In the genomic region with DNA sequence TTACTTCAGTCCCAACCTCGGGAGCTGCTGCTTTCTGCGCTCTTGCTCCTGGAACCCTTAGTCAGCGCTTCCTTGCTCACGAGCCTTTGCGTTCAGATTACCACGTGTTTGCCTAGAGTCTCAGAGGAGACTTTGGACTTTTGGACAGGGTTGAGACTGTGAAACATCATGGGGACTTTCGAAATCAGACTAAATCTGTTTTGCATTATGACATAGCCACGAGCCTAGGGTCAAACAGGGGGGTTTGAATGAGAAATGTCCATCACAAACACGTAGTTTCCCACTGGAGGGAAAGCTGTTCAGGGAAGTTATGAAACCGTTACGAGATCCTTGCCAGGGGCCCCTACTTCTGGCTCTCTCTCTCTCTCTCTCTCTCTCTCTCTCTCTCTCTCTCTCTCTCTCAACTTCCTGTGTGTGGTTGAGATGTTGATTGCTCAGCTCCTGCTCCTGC, we compare ENCODE assay signal across 12 mouse cellular contexts. TPM values are rescaled to one million over a fixed set of nuclear protein-coding genes. Genes with fewer than 3 reads are reported as not detected.
A peak's percentile ranks its signal among the peaks of the same experiment; 100 is the strongest.
DNase-seq lines count a peak whose midpoint lies in the region; ATAC-seq and TF ChIP-seq lines count a peak whose summit lies in the region.
"Had no signal": no experiment of that assay in that cellular context is flagged by ENCODE, and none has a peak within 500 bp of the region (broad histone marks: within the 10 kb centered on the region; RNA-seq: fewer than 3 reads in every experiment).

No protein-coding gene starts in this region.

- H3K36me3 ChIP-seq in kidney, adult 2 months (ENCODE audit: control insufficient read depth, insufficient read depth, low read length), result no peaks in the 10 kb centered on the region
- H3K36me3 ChIP-seq in kidney, embryonic 14.5 days (ENCODE audit: control insufficient read depth, insufficient read depth, low read length), result no peaks in the 10 kb centered on the region
- no peaks in the 10 kb centered on the region for H3K36me3 ChIP-seq in small intestine, adult 2 months (ENCODE audit: control insufficient read depth, insufficient read depth, low read length)
- H3K36me3 ChIP-seq: lung, embryonic 15.5 days; neural tube, embryonic 13.5 days had no signal

- H3K27me3 ChIP-seq in kidney, adult 2 months (replicated peaks; ENCODE audit: control insufficient read depth, insufficient read depth, low read length), result no peaks in the 10 kb centered on the region
- no peaks in the 10 kb centered on the region for H3K27me3 ChIP-seq in kidney, embryonic 14.5 days (ENCODE audit: control insufficient read depth, insufficient read depth, low read length)
- no peaks in the 10 kb centered on the region for H3K27me3 ChIP-seq in small intestine, adult 2 months (ENCODE audit: control insufficient read depth, insufficient read depth, low read length)
- H3K27me3 ChIP-seq: lung, embryonic 15.5 days; neural tube, embryonic 13.5 days had no signal

- peak; percentile 89 for DNase-seq in kidney, adult 2 months
- DNase-seq in kidney, postnatal 36 days, result peak; percentile 72 to 86
- DNase-seq in adrenal gland, postnatal 4 days (ENCODE audit: low spot score in 2 of 2), result no peak
- DNase-seq in testis, postnatal 10 days (ENCODE audit: low spot score), result no peak
- DNase-seq: gastrocnemius, postnatal 25 days had no signal

- H3K9ac ChIP-seq in kidney, embryonic 14.5 days (ENCODE audit: low read depth, low read length), result no peak overlapping the region
- H3K9ac ChIP-seq: lung, embryonic 15.5 days; neural tube, embryonic 13.5 days had no signal

- no peak for ATAC-seq in kidney, embryonic 14.5 days (ENCODE audit: low FRiP score, low TSS enrichment)
- ATAC-seq in frontal cortex, adult (ENCODE audit: low TSS enrichment), result no peak
- ATAC-seq: hindbrain, postnatal 0 days had no signal

- H3K4me2 ChIP-seq in kidney, embryonic 14.5 days (replicated peaks; ENCODE audit: low read depth, low read length), result no peak overlapping the region
- H3K4me2 ChIP-seq: lung, embryonic 15.5 days; neural tube, embryonic 13.5 days had no signal

- no peak overlapping the region for H3K4me3 ChIP-seq in kidney, adult 2 months (ENCODE audit: insufficient read depth, low read depth, low read length)
- H3K4me3 ChIP-seq in kidney, embryonic 14.5 days (ENCODE audit: low read length), result no peak overlapping the region
- peak overlapping the region; percentile 12; the same call in 1 of the 2 replicates for H3K4me3 ChIP-seq in brown adipose tissue, adult 24 weeks (ENCODE audit: insufficient read depth, low read depth, low read length)
- H3K4me3 ChIP-seq in small intestine, adult 2 months (ENCODE audit: low read depth, low read length), result peak overlapping the region; percentile 31
- H3K4me3 ChIP-seq: lung, embryonic 15.5 days; neural tube, embryonic 13.5 days had no signal

- H3K9me3 ChIP-seq in kidney, embryonic 14.5 days (ENCODE audit: control insufficient read depth, low read length), result no peaks in the 10 kb centered on the region
- H3K9me3 ChIP-seq: lung, embryonic 15.5 days; neural tube, embryonic 13.5 days had no signal

- WGBS in kidney, adult 2 months, result 39% methylated on average over 11 of the region's 11 CpGs
- WGBS in kidney, embryonic 14.5 days, result 61% methylated on average over 11 of the region's 11 CpGs
- 12% methylated on average over 11 of the region's 11 CpGs for WGBS in small intestine, adult 2 months

- TF ChIP-seq CTCF in kidney, adult 2 months (conservative IDR thresholded peaks at IDR 0.05; ENCODE audit: insufficient read depth, insufficient read length, low read depth, low read length), result no peak
- TF ChIP-seq CTCF in small intestine, adult 2 months (IDR thresholded peaks at IDR 0.05; ENCODE audit: extremely low read depth, insufficient read length, insufficient replicate concordance, low read depth, low read length), result no peak

- no peak for TF ChIP-seq POLR2A in kidney, adult 2 months (IDR thresholded peaks at IDR 0.05; ENCODE audit: low read depth, low read length)
- TF ChIP-seq POLR2A in small intestine, adult 2 months (IDR thresholded peaks at IDR 0.05; ENCODE audit: low read depth, low read length), result no peak

- peaks cover 11% of the 10 kb centered on the region; the same call in 1 of the 2 replicates for H3K4me1 ChIP-seq in kidney, adult 2 months (ENCODE audit: control insufficient read depth, insufficient read depth, low read length)
- no peaks in the 10 kb centered on the region for H3K4me1 ChIP-seq in kidney, embryonic 14.5 days (ENCODE audit: control insufficient read depth, insufficient read depth, low read length)
- peaks cover 6% of the 10 kb centered on the region; the same call in 1 of the 2 replicates for H3K4me1 ChIP-seq in brown adipose tissue, adult 24 weeks (ENCODE audit: control insufficient read depth, insufficient read depth, insufficient read length, low read length)
- peaks cover 11% of the 10 kb centered on the region for H3K4me1 ChIP-seq in small intestine, adult 2 months (ENCODE audit: control insufficient read depth, insufficient read depth, insufficient read length, low read length)
- H3K4me1 ChIP-seq: lung, embryonic 15.5 days; neural tube, embryonic 13.5 days had no signal

- H3K27ac ChIP-seq in kidney, adult 2 months (ENCODE audit: insufficient read depth, low read depth, low read length), result peak overlapping the region; percentile 89
- no peak overlapping the region for H3K27ac ChIP-seq in kidney, embryonic 14.5 days (ENCODE audit: low read depth, low read length)
- 0 out of 2 replicates have a peak overlapping the region, but pooled peaks have one; percentile 4 for H3K27ac ChIP-seq in brown adipose tissue, adult 24 weeks (replicated peaks; ENCODE audit: low read depth, low read length)
- H3K27ac ChIP-seq in small intestine, adult 2 months (ENCODE audit: insufficient read depth, low read depth, low read length), result peak overlapping the region; percentile 75
- H3K27ac ChIP-seq: hindbrain, postnatal 0 days; lung, embryonic 15.5 days; neural tube, embryonic 13.5 days had no signal

RNA-seq across cellular contexts. Expression of gene Il17ra, which starts 8.4 kb away (rescaled TPM):
- 36.1 and 37.2 TPM in 2 replicates for polyA plus RNA-seq in kidney, adult 2 months (2012; rRNA removed)
- polyA plus RNA-seq in kidney, embryonic 14.5 days (2014; fragmentation: Nextera tagmentation; extraction: Ambion mirVana), result 2.3 and 2.4 TPM in 2 replicates
- polyA plus RNA-seq in brown adipose tissue, adult 24 weeks (2012; ENCODE audit: insufficient read depth, insufficient read length, missing spikeins), result 2.0 and 2.2 TPM in 2 replicates
- polyA plus RNA-seq in small intestine, adult 2 months (2012; rRNA removed), result 8.4 and 18.7 TPM in 2 replicates
- 10 to 100 TPM in 1 of 2 experiments, 1 to 10 TPM in 1; 9.9 to 14.4 TPM for total RNA-seq in adrenal gland, postnatal 4 days (2021)

RNA-seq across cellular contexts. Expression of gene Tmem121b, which starts 39.0 kb away (rescaled TPM):
- polyA plus RNA-seq in kidney, adult 2 months (2012; rRNA removed), result 0.01 and 0.05 TPM in 2 replicates
- polyA plus RNA-seq in kidney, embryonic 14.5 days (2014; fragmentation: Nextera tagmentation; extraction: Ambion mirVana), result 0.04 and 0.21 TPM in 2 replicates
- not detected in 2 replicates for polyA plus RNA-seq in brown adipose tissue, adult 24 weeks (2012; ENCODE audit: insufficient read depth, insufficient read length, missing spikeins)
- polyA plus RNA-seq in small intestine, adult 2 months (2012; rRNA removed), result 0.04 TPM in 1 of 2 replicates, not detected in the other
- total RNA-seq in adrenal gland, postnatal 4 days (2021), result 1 to 10 TPM in 1 of 2 experiments, under 1 TPM in 1; 0.96 to 1.2 TPM
- total RNA-seq: gastrocnemius, postnatal 25 days had no signal

Comparison
In these comparisons a context has a peak if more than half of its experiments do, and no peak if none do; other contexts are left out.
1. DNase-seq: peak in kidney, adult 2 months (single experiment) and kidney, postnatal 36 days (2 of 2); none in adrenal gland, postnatal 4 days (0 of 2) and testis, postnatal 10 days (single experiment).
2. H3K4me3 ChIP-seq: peak in brown adipose tissue, adult 24 weeks (single experiment) and small intestine, adult 2 months (single experiment); none in kidney, adult 2 months (single experiment) and kidney, embryonic 14.5 days (single experiment).